Mouse (Mus musculus) CH12.LX (cell line): Measurements from ENCODE around the gene St8sia1.

Experiments
- BHLHE40 ChIP-seq: IDR thresholded peaks from 2 replicates; pipeline ENCODE4 v1.6.1; 2011; ENCODE audit warnings: mild to moderate bottlenecking, low read depth, low read length, improper control_type of control experiment
- CTCF ChIP-seq, 2 experiments: IDR thresholded peaks in 1 of 2; conservative IDR thresholded peaks in 1 of 2; 2 replicates each; pipeline ENCODE4 v1.5.1; 2011 to 2012; ENCODE audit warnings: low read depth in 2 of 2, low read length in 2 of 2, improper control_type of control experiment in 1 of 2, inconsistent platforms in 1 of 2, mild to moderate bottlenecking in 1 of 2, moderate library complexity in 1 of 2
- E2F4 ChIP-seq: IDR thresholded peaks from 2 replicates; pipeline ENCODE4 v1.6.1; 2011; ENCODE audit warnings: low read depth, low read length, improper control_type of control experiment; ENCODE audit not compliant: insufficient replicate concordance
- MEF2A ChIP-seq: IDR thresholded peaks from 2 replicates; pipeline ENCODE4 v1.6.1; 2014; ENCODE audit warnings: low read depth, mild to moderate bottlenecking, inconsistent platforms, low read length, improper control_type of control experiment, borderline replicate concordance
- POLR2A ChIP-seq: IDR thresholded peaks from 2 replicates; pipeline ENCODE4 v1.6.1; 2011; ENCODE audit warnings: low read depth, mild to moderate bottlenecking, improper control_type of control experiment, low read length
- RAD21 ChIP-seq: IDR thresholded peaks from 2 replicates; pipeline ENCODE4 v1.6.1; 2011; ENCODE audit warnings: low read depth, mild to moderate bottlenecking, low read length, improper control_type of control experiment, moderate library complexity
- TBP ChIP-seq: conservative IDR thresholded peaks from 2 replicates; pipeline ENCODE4 v1.6.1; 2011; ENCODE audit warnings: low read depth, low read length, improper control_type of control experiment
- TCF12 ChIP-seq: IDR thresholded peaks from 2 replicates; pipeline ENCODE4 v1.6.1; 2014; ENCODE audit warnings: low read depth, mild to moderate bottlenecking, inconsistent platforms, low read length, improper control_type of control experiment
- ZKSCAN1 ChIP-seq: IDR thresholded peaks from 2 replicates; pipeline ENCODE4 v1.6.1; 2012; ENCODE audit warnings: low read depth, inconsistent platforms, low read length, improper control_type of control experiment, borderline replicate concordance
- ZNF384 ChIP-seq: IDR thresholded peaks from 2 replicates; pipeline ENCODE4 v1.6.1; 2012; ENCODE audit warnings: low read depth, low read length, improper control_type of control experiment, inconsistent platforms

DNA sequence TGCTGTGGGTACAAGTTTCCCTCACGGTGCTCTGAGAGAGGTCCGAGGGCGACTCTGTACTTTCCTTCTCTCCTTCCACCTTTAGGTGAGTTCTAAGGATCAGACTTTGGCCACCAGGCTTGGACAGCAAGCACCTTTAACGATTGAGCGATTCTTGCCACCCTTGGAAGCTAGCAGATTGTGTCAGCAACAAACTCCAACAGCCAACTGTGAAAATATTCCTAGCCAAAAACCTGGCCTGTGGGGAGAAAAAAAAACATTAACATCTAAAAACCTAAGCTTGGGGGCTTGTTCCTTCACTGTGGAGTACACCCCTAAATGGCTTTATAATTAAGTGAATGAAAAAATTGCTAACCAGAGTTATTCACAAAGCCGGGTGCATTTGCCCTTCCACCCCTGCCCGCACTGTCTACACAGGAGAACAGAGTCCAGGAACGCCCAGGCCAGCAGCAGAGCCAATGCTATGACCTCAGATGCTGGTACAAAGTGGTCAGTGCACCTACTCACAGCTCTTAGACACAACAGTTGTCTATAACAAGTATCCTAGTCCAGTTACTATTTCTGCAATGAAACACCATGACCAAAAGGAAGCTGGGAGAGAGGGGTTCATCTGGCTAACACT lies 83.3 kb downstream of the St8sia1 start:
- TF ChIP-seq RAD21 (no peak), ZKSCAN1 (no peak), ZNF384 (no peak), MEF2A (no peak), POLR2A (no peak), CTCF (conservative IDR thresholded peaks at IDR 0.05 in 1 of 2, IDR thresholded peaks at IDR 0.05 in 1 of 2; ENCODE audit: low read depth in 2 of 2, low read length in 2 of 2) (no peak), TBP (no peak), BHLHE40 (no peak), E2F4 (no peak), TCF12 (no peak)
